Mouse (Mus musculus) layer of hippocampus, adult 9-11 months (tissue): ENCODE measurements around the gene Fam163b.

Experiments
- DNase-seq: peaks from one replicate; pipeline ENCODE4 v3.0.0; 2022

Gene Fam163b

GRCm38 (mm10) chr2:27141950-27142693 lies at the start of gene Fam163b:
Fam163b (minus strand) TSS chr2:27142491.
- peak; percentile 53 for DNase-seq

DNA sequence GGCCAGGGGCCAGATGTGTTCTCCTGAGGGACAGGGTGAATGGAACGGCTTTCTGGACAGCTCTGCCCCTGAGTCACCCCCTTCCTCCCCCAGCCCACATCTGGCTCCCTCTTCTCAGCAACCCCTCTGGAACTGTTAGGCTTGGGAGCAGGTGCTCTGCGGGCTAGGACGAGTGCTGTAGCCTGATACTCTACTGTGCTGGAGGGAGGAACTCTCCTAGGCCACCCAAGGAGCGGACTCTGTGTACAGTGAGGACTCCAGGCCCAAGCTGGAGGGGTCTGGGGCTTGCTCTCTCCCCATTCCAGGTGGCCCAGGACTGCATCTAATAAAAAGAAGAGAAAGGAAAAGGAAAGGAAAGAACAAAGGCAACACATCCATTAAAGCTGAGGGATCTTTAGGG lies 47.7 kb upstream of the Fam163b start:
- no peak for DNase-seq

DNA sequence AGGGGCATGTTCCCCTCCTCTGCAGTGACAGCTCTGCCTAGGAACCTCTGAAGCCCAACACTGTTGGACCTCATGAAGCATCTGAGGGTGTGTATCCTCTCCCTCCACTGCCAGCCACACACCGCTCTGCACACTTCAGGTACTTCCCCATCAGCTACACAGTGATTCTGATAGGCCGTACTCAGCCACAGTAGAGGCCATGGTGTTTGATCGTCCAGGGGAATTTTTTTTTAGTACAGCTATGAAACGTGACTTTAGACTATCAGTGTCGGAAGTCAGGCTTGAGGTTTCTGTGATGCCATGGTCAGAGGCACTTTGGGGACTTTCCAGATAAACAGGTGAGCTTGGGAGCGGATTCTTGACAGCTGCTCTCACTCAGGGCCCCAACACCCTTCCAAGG lies 45.2 kb upstream of the Fam163b start:
- DNase-seq = no peak

DNA sequence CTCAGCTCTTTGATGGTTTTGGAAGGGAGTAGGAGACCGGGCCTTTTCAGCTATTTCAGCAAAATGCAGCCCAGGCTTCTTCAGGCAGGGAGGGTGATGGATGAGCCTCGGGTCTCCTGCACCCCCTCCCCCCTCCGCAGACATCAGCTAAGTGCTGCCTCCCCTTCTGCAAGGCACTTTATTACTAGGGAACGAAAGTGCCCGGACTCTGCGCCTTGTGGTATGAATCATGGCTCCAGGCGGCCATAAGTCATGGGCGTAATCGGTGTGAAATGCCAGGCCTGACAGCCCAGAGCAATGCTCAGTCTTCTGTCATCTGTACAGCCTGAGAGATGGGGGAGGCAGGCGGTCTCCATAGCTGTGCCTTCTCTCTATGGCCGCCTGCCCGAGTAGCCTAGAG lies 41.4 kb upstream of the Fam163b start:
- DNase-seq = no peak

DNA sequence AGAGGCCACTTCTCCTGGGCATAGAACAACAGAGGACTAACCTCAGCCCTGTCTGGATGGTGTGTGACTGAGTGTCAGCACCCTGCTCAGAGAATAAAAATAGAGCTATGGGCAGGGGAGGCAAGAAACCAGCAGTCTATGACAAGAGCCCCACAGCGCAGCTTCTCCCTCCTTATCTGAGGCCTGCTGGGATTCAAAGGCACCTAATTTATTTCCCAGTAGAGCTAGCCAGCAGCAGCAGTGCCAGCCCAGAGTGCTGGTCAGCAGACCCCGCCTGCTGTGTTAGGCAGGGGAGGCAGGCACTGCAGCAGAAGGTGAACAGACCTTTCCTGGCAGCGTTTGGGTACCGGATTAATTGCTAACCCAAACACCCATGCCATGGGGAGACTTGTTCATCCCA lies 39.6 kb upstream of the Fam163b start:
- DNase-seq = no peak

DNA sequence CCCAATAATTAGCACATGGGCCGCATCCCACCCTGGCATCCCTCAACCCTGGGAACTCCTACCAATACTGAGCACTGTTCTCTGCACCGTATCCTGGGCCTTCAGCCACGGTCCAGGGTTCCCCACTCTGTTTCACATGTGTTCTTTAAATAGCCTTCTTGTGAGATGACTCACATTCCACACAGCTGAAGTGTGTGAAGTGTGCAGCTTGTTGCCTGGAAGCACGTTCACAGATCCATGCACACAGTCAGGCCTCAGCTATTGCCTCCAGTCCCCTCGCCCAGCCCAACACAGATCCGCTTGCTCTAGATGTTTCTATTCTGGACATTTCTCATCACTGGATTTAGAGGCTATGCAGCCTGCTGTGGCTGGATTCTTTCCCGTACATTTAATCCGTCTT lies 36.8 kb upstream of the Fam163b start:
- no peak for DNase-seq

GRCm38 (mm10) chr2:27175696-27176267 lies 33.5 kb upstream of the Fam163b start:
- DNase-seq = no peak

DNA sequence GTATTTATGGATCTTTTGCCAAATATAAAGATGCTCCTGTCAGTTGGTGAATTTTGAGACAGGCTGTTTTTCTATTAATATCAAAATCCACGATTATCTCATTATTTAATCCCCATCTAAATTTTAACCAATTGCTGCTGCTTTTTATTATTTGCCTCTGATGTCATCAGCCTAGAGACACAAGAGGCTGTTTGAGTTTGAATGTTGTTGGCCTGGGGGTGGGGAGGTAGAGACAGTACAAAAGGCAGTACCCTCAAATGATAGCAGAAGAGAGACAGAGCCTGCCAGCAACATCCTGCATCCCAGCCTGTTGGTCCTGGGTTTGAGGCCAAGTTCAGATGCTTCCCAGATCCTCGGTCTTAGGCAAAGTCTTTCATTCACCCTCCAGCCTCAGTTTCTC lies 32.0 kb upstream of the Fam163b start:
- DNase-seq = peak; percentile 70

- DNase-seq = no peak
These were observed 24.7 kb upstream of the Fam163b start for GRCm38 (mm10) chr2:27166999-27167398.

- DNase-seq = peak; percentile 84
These were observed 23.8 kb upstream of the Fam163b start for GRCm38 (mm10) chr2:27166074-27166473.

DNA sequence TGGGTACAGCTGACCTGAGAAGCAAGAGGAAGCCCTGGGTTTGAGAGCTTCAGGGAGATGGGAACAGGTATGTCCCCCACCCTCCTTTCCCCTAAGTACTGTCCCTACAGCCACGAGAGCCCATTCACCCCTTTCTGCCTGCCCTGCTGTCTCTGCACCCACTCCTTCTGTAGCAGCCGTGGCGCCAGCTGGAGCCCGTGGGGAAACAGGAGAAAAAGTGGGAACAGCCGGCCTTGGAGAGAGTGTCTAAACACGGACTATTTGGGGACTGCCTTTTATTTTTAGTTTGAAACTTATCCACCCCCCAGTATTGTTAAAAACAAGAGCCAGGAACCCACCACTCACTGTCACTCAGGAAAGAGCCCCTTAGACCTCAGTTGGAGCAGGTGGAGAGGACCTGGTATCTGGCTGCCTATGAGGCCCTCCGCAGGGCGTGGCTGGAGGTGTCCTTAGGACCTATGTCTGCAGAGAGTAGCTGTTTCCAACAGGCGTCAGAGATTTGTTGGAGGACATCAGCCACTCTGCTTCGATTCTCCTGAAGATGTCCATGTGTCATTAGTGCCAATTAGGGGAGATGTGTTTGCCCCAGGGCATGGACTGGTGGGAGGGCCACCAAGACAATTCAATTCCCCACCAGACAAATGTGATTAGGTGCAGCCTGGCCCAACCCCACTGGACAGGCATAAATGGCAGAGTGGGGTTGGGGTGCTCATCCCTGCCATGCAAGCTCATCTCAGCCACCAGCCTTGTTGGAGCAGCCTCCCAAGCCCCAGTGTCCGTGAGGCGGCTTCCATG lies 22.7 kb upstream of the Fam163b start, which contains the start of gene Dbh:
Dbh (plus strand) TSS at position 438 of the 795 bp plus-strand sequence.
- peak; percentile 82 for DNase-seq

DNA sequence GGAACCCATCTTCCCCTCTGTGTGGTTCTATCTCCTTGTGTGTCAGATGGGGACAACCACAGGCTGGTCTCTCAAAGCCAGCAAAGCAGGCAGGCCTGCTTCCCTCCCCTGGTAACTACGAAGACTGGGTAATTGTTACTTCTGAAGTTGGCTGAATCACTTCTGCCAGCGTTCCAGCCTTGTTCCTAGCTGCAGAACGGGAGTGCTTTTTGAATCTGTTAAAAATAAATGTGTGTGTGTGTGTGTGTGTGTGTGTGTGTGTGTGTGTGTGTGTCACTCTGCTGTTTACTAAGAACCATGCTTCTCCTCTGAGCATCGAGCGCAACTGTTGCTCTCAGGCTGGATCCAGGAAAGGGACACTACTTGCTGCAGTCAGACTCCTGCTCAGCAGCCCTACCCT lies 21.6 kb upstream of the Fam163b start:
- peak; percentile 63 for DNase-seq

- DNase-seq = no peak
These were observed 20.4 kb upstream of the Fam163b start for GRCm38 (mm10) chr2:27162656-27163055.

GRCm38 (mm10) chr2:27161526-27161925 lies 19.2 kb upstream of the Fam163b start:
- no peak for DNase-seq

DNA sequence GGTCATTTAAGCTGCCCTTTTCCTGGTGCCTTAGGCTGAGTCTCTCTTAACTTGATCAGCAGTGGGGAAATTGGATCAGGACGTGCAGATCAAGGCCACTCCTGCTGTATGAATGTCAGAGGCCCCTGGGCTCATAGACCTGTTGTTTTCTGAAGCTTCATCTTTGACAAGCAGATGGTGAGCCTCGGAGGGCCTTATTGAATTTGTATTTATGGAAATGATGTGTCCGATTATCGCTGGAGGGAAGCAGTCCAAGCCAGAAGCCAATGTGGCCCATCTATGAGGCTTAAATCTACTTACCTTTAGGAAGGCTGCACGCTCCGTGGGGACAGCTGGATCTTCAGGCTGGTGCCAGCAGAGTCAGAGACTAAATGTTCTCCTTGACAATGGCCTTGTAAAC lies 14.3 kb upstream of the Fam163b start:
- DNase-seq = no peak

- DNase-seq = no peak
These were observed 12.3 kb upstream of the Fam163b start for GRCm38 (mm10) chr2:27154466-27155185.

- DNase-seq = no peak
These were observed 7.2 kb upstream of the Fam163b start for GRCm38 (mm10) chr2:27149457-27149856.

DNA sequence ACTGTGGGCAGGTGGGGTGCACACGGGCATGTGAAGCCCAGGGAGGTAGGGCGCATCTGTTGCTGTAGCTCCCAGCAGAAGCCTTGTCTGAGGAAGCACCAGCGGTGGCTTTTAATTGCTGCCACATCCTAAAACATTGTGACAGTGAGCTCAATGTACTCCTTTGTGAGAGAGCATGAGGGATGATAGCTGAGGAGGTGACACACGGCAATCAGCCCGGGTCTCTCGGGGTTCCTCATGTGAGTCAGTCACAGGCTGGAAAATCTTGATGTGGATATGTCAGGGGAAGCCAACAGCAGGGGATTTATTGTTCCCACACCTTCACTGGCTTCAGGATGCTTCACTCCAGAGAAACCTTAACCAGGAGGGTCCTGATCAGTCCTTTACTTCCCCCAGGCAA lies 4.5 kb upstream of the Fam163b start:
- DNase-seq = no peak

DNA sequence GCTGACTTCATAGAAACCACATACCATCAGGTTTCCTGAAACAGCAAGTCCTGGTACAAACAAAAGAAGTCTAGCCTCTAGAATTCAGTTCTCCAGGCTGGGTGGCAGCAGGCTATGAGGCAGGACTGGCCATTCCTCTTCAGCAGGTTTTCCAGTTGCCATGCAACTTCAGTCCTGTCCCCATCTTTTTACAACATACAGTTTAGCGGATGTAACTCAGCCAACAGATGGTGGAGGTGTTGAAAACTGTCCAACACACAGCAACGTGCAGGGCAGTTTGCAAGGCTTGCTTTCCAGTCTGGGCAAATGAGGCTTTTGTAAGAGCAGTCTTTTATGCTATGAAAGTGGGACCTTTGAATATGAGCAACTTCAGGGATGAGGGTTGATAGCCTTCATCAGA lies 2.7 kb upstream of the Fam163b start:
- no peak for DNase-seq

DNA sequence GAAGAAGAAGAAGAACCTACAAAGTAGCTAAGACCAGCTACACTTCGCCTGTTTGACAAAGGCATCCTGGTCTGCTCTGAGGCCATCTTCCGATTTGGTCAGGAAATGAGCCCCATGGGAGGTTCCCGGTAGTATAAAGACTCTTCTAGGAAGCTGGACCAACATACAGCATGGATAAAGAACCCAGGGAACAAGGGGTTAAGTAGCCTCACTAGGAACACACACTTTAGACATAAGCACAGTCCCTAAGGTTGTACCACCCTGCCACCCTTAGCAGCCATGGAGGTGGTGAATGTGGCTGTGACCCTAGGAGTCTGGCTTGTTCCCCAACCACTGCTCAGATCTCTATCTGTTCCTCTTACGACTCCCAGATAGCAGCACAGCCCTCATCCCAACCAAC lies 3.9 kb downstream of the Fam163b start:
- no peak for DNase-seq

GRCm38 (mm10) chr2:27136789-27137188 lies 5.5 kb downstream of the Fam163b start:
- no peak for DNase-seq

DNA sequence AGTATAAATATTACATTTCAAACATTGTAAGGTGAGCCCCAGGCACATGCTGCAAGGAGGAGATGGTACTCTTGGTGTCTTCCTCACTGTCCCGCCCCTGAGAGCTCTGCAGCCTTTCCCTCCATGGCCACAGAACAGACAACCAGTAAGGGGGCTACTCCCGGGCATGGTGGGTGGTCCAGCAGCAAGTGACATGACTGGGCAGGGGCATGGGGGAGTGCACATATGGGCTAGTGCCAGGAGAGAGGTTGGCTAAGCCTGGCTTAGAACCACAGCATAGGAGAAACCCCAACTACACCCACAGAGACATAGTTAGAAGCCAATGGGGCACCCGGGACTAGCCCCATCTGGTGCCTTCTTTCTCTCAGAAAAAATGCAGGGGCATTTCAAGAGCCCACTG lies 6.0 kb downstream of the Fam163b start:
- no peak for DNase-seq

DNA sequence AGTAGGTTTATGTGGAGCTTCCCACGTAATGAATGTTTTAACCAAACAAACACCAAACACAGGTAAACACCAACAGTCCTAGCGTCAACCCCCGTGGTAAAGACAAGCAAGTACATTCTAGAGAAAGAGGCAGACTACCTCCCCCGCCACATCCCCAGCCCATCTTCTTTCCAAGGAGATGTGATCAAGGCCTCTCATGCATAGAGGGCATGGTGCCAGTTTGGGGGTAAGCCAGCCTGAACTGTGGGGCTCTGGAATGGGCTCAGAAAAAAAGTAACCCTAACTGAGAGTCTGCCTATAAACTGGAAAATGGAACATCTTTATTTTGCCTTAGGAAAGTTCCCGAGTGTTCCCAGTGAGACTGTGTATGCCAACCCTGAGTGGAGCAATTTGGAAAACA lies 6.4 kb downstream of the Fam163b start:
- DNase-seq = no peak
